Mouse (Mus musculus): ENCODE measurements around the gene Agap1. TPM values are rescaled to one million over a fixed set of nuclear protein-coding genes. Genes with fewer than 3 reads are reported as not detected.

Agap1 gene
- polyA plus RNA-seq, 1 experiment from 2014 or later, result 4.2 TPM

GRCm38 (mm10) chr1:89621952-89622351, 167.3 kb downstream of the Agap1 start:
- no peak for DNase-seq (ENCODE audit: low spot score)
- WGBS, result 73% methylated on average over 8 of the region's 8 CpGs

GRCm38 (mm10) chr1:89622801-89623200, 168.2 kb downstream of the Agap1 start:
- TF ChIP-seq EP300 (optimal IDR thresholded peaks at IDR 0.05), result no peak
- TF ChIP-seq CTCF (IDR thresholded peaks at IDR 0.05; ENCODE audit: low read depth), result no peak
- WGBS, result 67% methylated on average over 7 of the region's 7 CpGs

More at GRCm38 (mm10) chr1:89621952-89622351, 167.3 kb downstream of the Agap1 start:
- no peak for TF ChIP-seq CTCF (IDR thresholded peaks at IDR 0.05; ENCODE audit: low read depth)
- TF ChIP-seq EP300 (optimal IDR thresholded peaks at IDR 0.05), result no peak
- Histone ChIP-seq H3K4me2 (replicated peaks; ENCODE audit: low read depth) (no peak overlapping the region), H3K9ac (ENCODE audit: low read length) (no peak overlapping the region), H3K9me3 (ENCODE audit: control insufficient read depth, low read length) (no peaks in the 10 kb centered on the region), H3K4me1 (replicated peaks; ENCODE audit: control insufficient read depth, insufficient read depth) (0 out of 2 replicates have a peak, but pooled peaks cover 4% of the 10 kb centered on the region), H3K4me3 (ENCODE audit: low read depth, low read length) (no peak overlapping the region), H3K27me3 (ENCODE audit: control insufficient read depth, insufficient read depth, low read length) (no peaks in the 10 kb centered on the region), H3K36me3 (ENCODE audit: control insufficient read depth, insufficient read depth, low read length) (no peaks in the 10 kb centered on the region), H3K27ac (replicated peaks) (no peak overlapping the region)
- no peak for ATAC-seq (ENCODE audit: low FRiP score, low TSS enrichment)

GRCm38 (mm10) chr1:89625312-89625711, 170.7 kb downstream of the Agap1 start:
- H3K4me1 ChIP-seq (replicated peaks; ENCODE audit: control insufficient read depth, insufficient read depth), result 0 out of 2 replicates have a peak, but pooled peaks cover 2% of the 10 kb centered on the region
- no peaks in the 10 kb centered on the region for H3K36me3 ChIP-seq (ENCODE audit: control insufficient read depth, insufficient read depth, low read length)
- no peak overlapping the region for H3K4me2 ChIP-seq (replicated peaks; ENCODE audit: low read depth)
- no peaks in the 10 kb centered on the region for H3K27me3 ChIP-seq (ENCODE audit: control insufficient read depth, insufficient read depth, low read length)
- no peaks in the 10 kb centered on the region for H3K9me3 ChIP-seq (ENCODE audit: control insufficient read depth, low read length)
- no peak overlapping the region for H3K9ac ChIP-seq (ENCODE audit: low read length)
- DNase-seq (ENCODE audit: low spot score), result no peak
- no peak for TF ChIP-seq EP300 (optimal IDR thresholded peaks at IDR 0.05)
- no peak for TF ChIP-seq CTCF (IDR thresholded peaks at IDR 0.05; ENCODE audit: low read depth)
- no peak for ATAC-seq (ENCODE audit: low FRiP score, low TSS enrichment)
- H3K27ac ChIP-seq (replicated peaks), result no peak overlapping the region
- no peak overlapping the region for H3K4me3 ChIP-seq (ENCODE audit: low read depth, low read length)
- 82% methylated on average over 4 of the region's 4 CpGs for WGBS

More at GRCm38 (mm10) chr1:89622801-89623200, 168.2 kb downstream of the Agap1 start:
- H3K36me3 ChIP-seq (ENCODE audit: control insufficient read depth, insufficient read depth, low read length), result no peaks in the 10 kb centered on the region
- H3K4me2 ChIP-seq (replicated peaks; ENCODE audit: low read depth), result no peak overlapping the region
- ATAC-seq (ENCODE audit: low FRiP score, low TSS enrichment) (no peak), DNase-seq (ENCODE audit: low spot score) (no peak)
- H3K9ac ChIP-seq (ENCODE audit: low read length), result no peak overlapping the region
- H3K4me1 ChIP-seq (replicated peaks; ENCODE audit: control insufficient read depth, insufficient read depth), result 0 out of 2 replicates have a peak, but pooled peaks cover 2% of the 10 kb centered on the region
- no peak overlapping the region for H3K27ac ChIP-seq (replicated peaks)
- H3K4me3 ChIP-seq (ENCODE audit: low read depth, low read length), result no peak overlapping the region
- H3K27me3 ChIP-seq (ENCODE audit: control insufficient read depth, insufficient read depth, low read length), result no peaks in the 10 kb centered on the region
- no peaks in the 10 kb centered on the region for H3K9me3 ChIP-seq (ENCODE audit: control insufficient read depth, low read length)

GRCm38 (mm10) chr1:89625967-89626366, 171.4 kb downstream of the Agap1 start:
- no peak overlapping the region for H3K4me2 ChIP-seq (replicated peaks; ENCODE audit: low read depth)
- H3K36me3 ChIP-seq (ENCODE audit: control insufficient read depth, insufficient read depth, low read length), result no peaks in the 10 kb centered on the region
- no peaks in the 10 kb centered on the region for H3K4me1 ChIP-seq (replicated peaks; ENCODE audit: control insufficient read depth, insufficient read depth)
- no peak overlapping the region for H3K9ac ChIP-seq (ENCODE audit: low read length)
- WGBS, result 92% methylated on average over 7 of the region's 7 CpGs
- H3K9me3 ChIP-seq (ENCODE audit: control insufficient read depth, low read length), result no peaks in the 10 kb centered on the region
- DNase-seq (ENCODE audit: low spot score) (no peak), ATAC-seq (ENCODE audit: low FRiP score, low TSS enrichment) (no peak)
- H3K27me3 ChIP-seq (ENCODE audit: control insufficient read depth, insufficient read depth, low read length), result no peaks in the 10 kb centered on the region
- H3K27ac ChIP-seq (replicated peaks), result no peak overlapping the region
- TF ChIP-seq CTCF (IDR thresholded peaks at IDR 0.05; ENCODE audit: low read depth) (no peak), EP300 (optimal IDR thresholded peaks at IDR 0.05) (no peak)
- H3K4me3 ChIP-seq (ENCODE audit: low read depth, low read length), result no peak overlapping the region

GRCm38 (mm10) chr1:89626940-89627339, 172.3 kb downstream of the Agap1 start:
- Histone ChIP-seq H3K4me3 (ENCODE audit: low read depth, low read length) (no peak overlapping the region), H3K9me3 (ENCODE audit: control insufficient read depth, low read length) (no peaks in the 10 kb centered on the region), H3K36me3 (ENCODE audit: control insufficient read depth, insufficient read depth, low read length) (no peaks in the 10 kb centered on the region), H3K27me3 (ENCODE audit: control insufficient read depth, insufficient read depth, low read length) (no peaks in the 10 kb centered on the region), H3K9ac (ENCODE audit: low read length) (no peak overlapping the region), H3K4me1 (replicated peaks; ENCODE audit: control insufficient read depth, insufficient read depth) (no peaks in the 10 kb centered on the region), H3K4me2 (replicated peaks; ENCODE audit: low read depth) (no peak overlapping the region), H3K27ac (replicated peaks) (no peak overlapping the region)
- TF ChIP-seq EP300 (optimal IDR thresholded peaks at IDR 0.05) (no peak), CTCF (IDR thresholded peaks at IDR 0.05; ENCODE audit: low read depth) (no peak)
- no peak for ATAC-seq (ENCODE audit: low FRiP score, low TSS enrichment)
- DNase-seq (ENCODE audit: low spot score), result no peak
- 76% methylated on average over 10 of the region's 10 CpGs for WGBS

DNA sequence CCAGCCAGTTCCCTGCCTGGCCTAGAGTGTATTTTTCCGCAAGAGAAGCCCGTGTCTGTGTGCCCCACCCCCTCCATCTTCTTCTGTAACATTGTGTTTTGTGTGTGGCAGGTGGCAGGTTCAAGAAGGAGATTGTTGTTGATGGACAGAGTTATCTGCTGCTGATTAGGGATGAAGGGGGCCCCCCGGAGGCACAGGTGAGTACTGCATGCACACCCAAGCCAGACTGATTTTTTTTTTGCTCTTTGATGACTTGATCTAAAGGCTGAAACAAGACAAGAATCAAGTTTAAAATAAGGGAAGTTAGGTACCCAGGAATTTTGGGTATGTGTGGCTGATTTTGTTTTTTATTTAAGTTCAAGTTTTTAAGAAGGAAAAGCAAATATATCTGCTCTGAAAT, 173.0 kb downstream of the Agap1 start:
- H3K9ac ChIP-seq (ENCODE audit: low read length), result no peak overlapping the region
- no peak overlapping the region for H3K4me3 ChIP-seq (ENCODE audit: low read depth, low read length)
- H3K9me3 ChIP-seq (ENCODE audit: control insufficient read depth, low read length), result no peaks in the 10 kb centered on the region
- no peak overlapping the region for H3K4me2 ChIP-seq (replicated peaks; ENCODE audit: low read depth)
- H3K27ac ChIP-seq (replicated peaks), result no peak overlapping the region
- H3K27me3 ChIP-seq (ENCODE audit: control insufficient read depth, insufficient read depth, low read length), result no peaks in the 10 kb centered on the region
- no peak for ATAC-seq (ENCODE audit: low FRiP score, low TSS enrichment)
- H3K36me3 ChIP-seq (ENCODE audit: control insufficient read depth, insufficient read depth, low read length), result no peaks in the 10 kb centered on the region
- TF ChIP-seq EP300 (optimal IDR thresholded peaks at IDR 0.05) (no peak), CTCF (IDR thresholded peaks at IDR 0.05; ENCODE audit: low read depth) (peak; percentile 65)
- no peaks in the 10 kb centered on the region for H3K4me1 ChIP-seq (replicated peaks; ENCODE audit: control insufficient read depth, insufficient read depth)
- 52% methylated on average over 3 of the region's 3 CpGs for WGBS
- DNase-seq (ENCODE audit: low spot score), result no peak

Data from stomach, postnatal 0 days (tissue).